Mouse (Mus musculus): ENCODE results near the gene St3gal3.
A peak's percentile ranks its signal among the peaks of the same experiment; 100 is the strongest.

St3gal3 gene

GRCm38 (mm10) chr4:117918762-117919161 is 216.0 kb downstream of the St3gal3 start:
- DNase-seq = no peak

- DNase-seq = no peak
Measured at GRCm38 (mm10) chr4:117918261-117918660, 216.5 kb downstream of the St3gal3 start.

- DNase-seq = no peak
Measured at GRCm38 (mm10) chr4:117917847-117918246, 216.9 kb downstream of the St3gal3 start.

GRCm38 (mm10) chr4:117917402-117917801 is 217.3 kb downstream of the St3gal3 start:
- DNase-seq = no peak

- DNase-seq = no peak
Measured at GRCm38 (mm10) chr4:117916386-117916785, 218.3 kb downstream of the St3gal3 start.

- peak; percentile 51 for DNase-seq
Measured at GRCm38 (mm10) chr4:117915489-117916105, 219.1 kb downstream of the St3gal3 start.

GRCm38 (mm10) chr4:117914591-117915442 is 219.9 kb downstream of the St3gal3 start, which contains the start of gene Ipo13:
Gene Ipo13 (minus strand): TSS chr4:117914999.
- peak; percentile 92 for DNase-seq

GRCm38 (mm10) chr4:117914031-117914430 is 220.7 kb downstream of the St3gal3 start:
- no peak for DNase-seq

- no peak for DNase-seq
Measured at GRCm38 (mm10) chr4:117913421-117913820, 221.3 kb downstream of the St3gal3 start.

GRCm38 (mm10) chr4:117912685-117913273 is 221.9 kb downstream of the St3gal3 start:
- no peak for DNase-seq

- DNase-seq = no peak
Measured at GRCm38 (mm10) chr4:117912131-117912561, 222.6 kb downstream of the St3gal3 start.

- DNase-seq = no peak
Measured at GRCm38 (mm10) chr4:117908834-117909453, 225.8 kb downstream of the St3gal3 start.

GRCm38 (mm10) chr4:117906196-117906595 is 228.5 kb downstream of the St3gal3 start:
- no peak for DNase-seq

GRCm38 (mm10) chr4:117904761-117905160 is 230.0 kb downstream of the St3gal3 start:
- DNase-seq = no peak

- DNase-seq = no peak
Measured at GRCm38 (mm10) chr4:117904094-117904493, 230.6 kb downstream of the St3gal3 start.

GRCm38 (mm10) chr4:117898111-117898510 is 236.6 kb downstream of the St3gal3 start:
- no peak for DNase-seq

GRCm38 (mm10) chr4:117896031-117896430 is 238.7 kb downstream of the St3gal3 start:
- no peak for DNase-seq

GRCm38 (mm10) chr4:117895339-117895738 is 239.4 kb downstream of the St3gal3 start:
- no peak for DNase-seq

- DNase-seq = no peak
Measured at GRCm38 (mm10) chr4:117894601-117895000, 240.1 kb downstream of the St3gal3 start.

- DNase-seq = peak; percentile 83
Measured at GRCm38 (mm10) chr4:117893376-117893775, 241.3 kb downstream of the St3gal3 start.

GRCm38 (mm10) chr4:117891738-117892161 is 243.0 kb downstream of the St3gal3 start, which contains the start of gene Dph2:
Gene Dph2 (minus strand): TSS chr4:117892032.
- DNase-seq = peak; percentile 80

GRCm38 (mm10) chr4:117890750-117891149 is 244.0 kb downstream of the St3gal3 start:
- no peak for DNase-seq

GRCm38 (mm10) chr4:117890031-117890430 is 244.7 kb downstream of the St3gal3 start:
- DNase-seq = no peak

Data from thymus, postnatal 4 days (tissue).